Mouse (Mus musculus): ENCODE data around the gene Hs6st1. TPM values are rescaled to one million over a fixed set of nuclear protein-coding genes. Genes with fewer than 3 reads are reported as not detected.

The Hs6st1 gene
- polyA plus RNA-seq, 1 experiment from 2014 or later = 41.7 TPM

- WGBS (ENCODE audit: missing documents) = 0% methylated on average over 2 of the region's 3 CpGs
- Histone ChIP-seq H3K4me3 (ENCODE audit: inconsistent target) (no peak overlapping the region), H3K79me2 (ENCODE audit: inconsistent target) (no peaks in the 10 kb centered on the region), H3K27ac (peak overlapping the region; percentile 88), H3K36me3 (ENCODE audit: inconsistent target) (no peaks in the 10 kb centered on the region)
Observed at GRCm38 (mm10) chr1:36133647-36134046, 65.4 kb downstream of the Hs6st1 start.

- H3K36me3 ChIP-seq (ENCODE audit: inconsistent target) = no peaks in the 10 kb centered on the region
- H3K4me3 ChIP-seq (ENCODE audit: inconsistent target) = no peak overlapping the region
- no peaks in the 10 kb centered on the region for H3K79me2 ChIP-seq (ENCODE audit: inconsistent target)
- 3% methylated on average over 3 of the region's 3 CpGs for WGBS (ENCODE audit: missing documents)
- H3K27ac ChIP-seq = peak overlapping the region; percentile 88
Observed at GRCm38 (mm10) chr1:36134584-36134983, 66.4 kb downstream of the Hs6st1 start.

- Histone ChIP-seq H3K4me3 (ENCODE audit: inconsistent target) (no peak overlapping the region), H3K79me2 (ENCODE audit: inconsistent target) (no peaks in the 10 kb centered on the region), H3K27ac (no peak overlapping the region), H3K36me3 (ENCODE audit: inconsistent target) (peaks cover 21% of the 10 kb centered on the region; the same call in 1 of the 2 replicates)
- 91% methylated on average over 15 of the region's 15 CpGs for WGBS (ENCODE audit: missing documents)
Observed at GRCm38 (mm10) chr1:36140311-36140710, 72.1 kb downstream of the Hs6st1 start.

DNA sequence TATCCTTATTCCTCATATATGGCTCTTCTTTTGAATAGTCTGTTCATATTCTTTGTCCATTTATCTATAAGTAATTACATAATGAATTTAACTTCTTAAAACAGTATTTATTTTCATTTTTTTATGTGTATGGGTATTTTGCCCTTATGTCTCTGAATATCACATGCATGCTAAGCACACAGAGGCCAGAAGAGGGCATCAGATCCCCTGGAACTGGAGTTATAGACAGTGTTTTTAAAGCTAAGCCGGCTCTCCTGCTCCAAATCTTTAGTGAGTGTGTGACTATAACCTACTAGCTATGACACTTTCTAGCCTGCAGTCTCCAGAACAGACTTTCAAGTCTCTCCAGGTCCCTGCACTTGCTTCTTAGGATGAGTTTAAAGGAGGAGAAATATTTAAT lies 76.8 kb downstream of the Hs6st1 start:
- H3K4me3 ChIP-seq (ENCODE audit: inconsistent target) = no peak overlapping the region
- peaks cover 66% of the 10 kb centered on the region for H3K36me3 ChIP-seq (ENCODE audit: inconsistent target)
- 31% methylated on average over 1 of the region's 1 CpGs for WGBS (ENCODE audit: missing documents)
- no peaks in the 10 kb centered on the region for H3K79me2 ChIP-seq (ENCODE audit: inconsistent target)
- H3K27ac ChIP-seq = no peak overlapping the region

DNA sequence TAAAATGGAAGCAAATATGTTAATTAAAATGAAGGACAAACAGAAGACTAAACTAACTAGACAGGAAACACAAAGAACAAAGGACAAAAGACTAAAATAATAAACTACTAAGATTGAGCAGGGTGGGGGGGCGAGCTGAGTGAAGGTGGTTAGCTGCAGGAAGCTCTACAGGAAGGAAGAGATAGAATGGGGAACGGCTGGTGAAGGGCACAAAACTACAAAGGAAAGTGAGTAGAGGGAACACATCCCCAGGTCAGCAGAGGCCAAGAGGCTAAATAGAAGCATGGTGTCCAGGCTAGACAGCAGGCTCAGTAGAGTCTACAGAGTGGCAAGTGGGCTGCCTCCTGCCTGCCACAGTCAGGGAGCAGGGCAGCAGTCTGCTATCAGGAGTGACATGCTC lies 80.6 kb downstream of the Hs6st1 start:
- Histone ChIP-seq H3K36me3 (ENCODE audit: inconsistent target) (peaks cover 94% of the 10 kb centered on the region), H3K27ac (no peak overlapping the region), H3K4me3 (ENCODE audit: inconsistent target) (no peak overlapping the region), H3K79me2 (ENCODE audit: inconsistent target) (no peaks in the 10 kb centered on the region)
- WGBS (ENCODE audit: missing documents) = 28% methylated on average over 2 of the region's 2 CpGs

- Histone ChIP-seq H3K4me3 (ENCODE audit: inconsistent target) (no peak overlapping the region), H3K27ac (no peak overlapping the region), H3K36me3 (ENCODE audit: inconsistent target) (peaks cover 94% of the 10 kb centered on the region), H3K79me2 (ENCODE audit: inconsistent target) (no peaks in the 10 kb centered on the region)
- WGBS (ENCODE audit: missing documents) = 67% methylated on average over 1 of the region's 1 CpGs
Observed at GRCm38 (mm10) chr1:36149411-36149810, 81.2 kb downstream of the Hs6st1 start.

Other genes with a start within 250 kb of the Hs6st1 start
- gene Uggt1, start 176.3 kb downstream of the Hs6st1 start, polyA plus RNA-seq (2018) = 43.9 to 55.5 TPM (median 53.5 TPM) in 3 replicates
- gene Neurl3, start 206.3 kb downstream of the Hs6st1 start, polyA plus RNA-seq (2018) = 58.1 to 131 TPM (median 76.9 TPM) in 3 replicates
- 4.5 to 30.1 TPM (median 23.6 TPM) in 3 replicates for gene Arid5a, start 239.3 kb downstream of the Hs6st1 start, polyA plus RNA-seq (2018)